Mouse (Mus musculus) gastrocnemius, postnatal 14 days (tissue): ENCODE measurements around the gene Tgif2. TPM values are rescaled to one million over a fixed set of nuclear protein-coding genes. Genes with fewer than 3 reads are reported as not detected.
"Not testable (repeated sequence)": the region's sequence is repeated elsewhere in the genome, so short reads cannot be mapped to it uniquely, and the experiment has no call there.

Experiments
- DNase-seq: peaks from one replicate; pipeline ENCODE4 v3.0.0; 2021; ENCODE audit warnings: mixed read lengths
- intact Hi-C: fragments of 180-260 bp; cut with DNase I; formaldehyde crosslinking; loops from one replicate; pipeline ENCODE4 v1.15.1; 2025; ENCODE audit warnings: low total_unique reads
- total RNA-seq, 2 experiments: library from RNA; stranded (reverse); gene quantifications; 2 replicates each; pipeline ENCODE4 v1.2.3; 2021

Gene Tgif2
- total RNA-seq, 2 experiments from 2014 or later = 2.9 to 3.1 TPM

DNA sequence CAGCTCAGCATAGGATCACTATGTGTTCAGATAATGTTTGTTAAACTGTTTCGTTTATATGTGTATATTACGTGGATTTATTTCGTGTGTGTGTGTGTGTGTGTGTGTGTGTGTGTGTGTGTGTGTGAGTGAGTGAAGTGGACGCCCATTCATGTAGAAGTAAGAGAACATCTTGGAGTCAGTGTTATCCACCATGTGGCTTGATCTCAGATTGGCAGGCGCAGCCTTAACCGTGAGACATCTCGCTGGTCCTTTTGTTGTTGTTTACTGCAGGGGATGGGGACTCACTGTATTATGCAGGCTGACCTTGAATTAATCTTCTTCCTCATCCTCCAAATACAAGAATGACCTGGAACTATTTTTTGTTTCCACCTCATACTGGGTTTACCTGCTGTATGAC is 29.7 kb downstream of the Tgif2 start:
- intact Hi-C loops = no loop called here

DNA sequence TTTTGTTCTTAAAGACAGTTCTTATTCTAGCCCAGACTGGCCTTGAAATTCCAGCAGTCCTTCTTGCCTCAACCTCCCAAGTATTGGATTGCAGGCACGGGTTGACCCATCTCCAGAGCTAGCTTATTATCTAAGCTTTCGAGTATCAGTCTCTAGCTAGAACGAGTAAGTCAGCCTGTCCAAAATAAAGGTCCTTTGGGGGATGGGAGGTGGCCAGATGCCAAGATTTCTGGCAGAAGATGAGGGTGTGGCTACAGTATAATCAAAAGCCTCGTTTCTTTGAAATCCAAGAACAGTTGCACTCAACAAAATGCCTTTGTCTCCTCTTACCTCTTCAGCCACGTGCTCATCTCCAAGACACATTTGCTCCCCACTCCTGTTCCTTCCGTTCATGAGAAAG is 30.7 kb downstream of the Tgif2 start:
- intact Hi-C loops = loop anchor here (10.0 kb wide), 1 partner anchor 224 kb away; no protein-coding TSS in a partner anchor
- DNase-seq = peak; percentile 32

More for the DNA sequence above, 29.7 kb downstream of the Tgif2 start:
- DNase-seq = no peak

DNA sequence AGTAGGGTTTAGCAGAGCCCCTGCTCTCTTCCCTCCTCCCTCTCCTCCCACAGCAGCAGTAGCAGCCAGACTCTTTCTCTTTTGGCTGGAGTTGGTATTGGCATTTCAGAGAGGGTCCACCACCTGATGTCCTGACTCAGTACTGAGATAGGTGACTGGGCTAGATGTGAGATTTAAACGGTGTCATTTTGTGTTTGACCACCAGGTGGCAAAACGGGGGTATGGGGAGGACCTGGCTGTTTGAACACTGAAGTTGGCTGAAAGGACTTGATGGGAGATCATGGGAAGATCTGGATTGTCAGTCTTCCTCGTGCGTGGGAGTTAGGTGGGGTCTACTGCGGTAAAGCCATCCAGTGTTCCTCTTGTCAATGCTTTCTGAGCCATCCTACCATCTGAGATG is 33.8 kb downstream of the Tgif2 start:
- peak; percentile 38 for DNase-seq
- intact Hi-C loops = loop anchor here (10.0 kb wide), 1 partner anchor 221 kb away; no protein-coding TSS in a partner anchor

DNA sequence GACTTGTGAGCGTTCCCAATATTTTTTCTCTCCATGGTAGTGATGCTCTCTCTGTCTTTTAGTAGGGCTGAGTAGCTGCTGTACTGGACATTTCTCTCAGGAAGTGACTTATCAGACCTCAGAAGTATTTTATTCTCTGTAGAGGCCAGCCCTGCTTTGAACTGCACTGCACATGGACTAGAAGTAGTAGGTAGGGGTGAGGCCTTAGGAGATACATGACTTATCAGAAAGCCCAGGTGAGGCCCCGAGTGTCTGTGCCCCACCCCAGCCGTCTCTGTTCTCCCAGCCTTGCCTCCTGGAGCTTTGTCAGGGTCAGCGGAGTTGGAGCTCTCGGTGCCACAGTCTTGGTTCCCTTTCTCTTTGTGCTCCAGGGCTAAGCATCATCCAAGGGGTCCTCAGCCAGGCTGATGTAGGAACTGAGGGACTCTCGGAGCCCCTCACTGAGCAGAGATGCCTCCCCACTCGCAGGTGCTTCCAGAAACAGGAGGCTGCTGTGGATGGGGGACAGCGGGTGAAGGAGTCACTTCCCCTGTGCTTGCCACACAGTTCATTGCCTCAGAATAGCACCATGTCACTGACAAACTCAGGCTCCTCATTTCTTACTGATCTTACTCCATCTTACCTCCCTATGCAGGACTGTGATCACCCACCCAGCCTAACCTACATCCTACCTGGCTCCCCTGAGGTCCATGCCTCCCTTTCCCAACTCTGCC is 34.4 kb downstream of the Tgif2 start:
- no peak for DNase-seq
- intact Hi-C loops = loop anchor here (10.0 kb wide), 1 partner anchor 221 kb away; no protein-coding TSS in a partner anchor

DNA sequence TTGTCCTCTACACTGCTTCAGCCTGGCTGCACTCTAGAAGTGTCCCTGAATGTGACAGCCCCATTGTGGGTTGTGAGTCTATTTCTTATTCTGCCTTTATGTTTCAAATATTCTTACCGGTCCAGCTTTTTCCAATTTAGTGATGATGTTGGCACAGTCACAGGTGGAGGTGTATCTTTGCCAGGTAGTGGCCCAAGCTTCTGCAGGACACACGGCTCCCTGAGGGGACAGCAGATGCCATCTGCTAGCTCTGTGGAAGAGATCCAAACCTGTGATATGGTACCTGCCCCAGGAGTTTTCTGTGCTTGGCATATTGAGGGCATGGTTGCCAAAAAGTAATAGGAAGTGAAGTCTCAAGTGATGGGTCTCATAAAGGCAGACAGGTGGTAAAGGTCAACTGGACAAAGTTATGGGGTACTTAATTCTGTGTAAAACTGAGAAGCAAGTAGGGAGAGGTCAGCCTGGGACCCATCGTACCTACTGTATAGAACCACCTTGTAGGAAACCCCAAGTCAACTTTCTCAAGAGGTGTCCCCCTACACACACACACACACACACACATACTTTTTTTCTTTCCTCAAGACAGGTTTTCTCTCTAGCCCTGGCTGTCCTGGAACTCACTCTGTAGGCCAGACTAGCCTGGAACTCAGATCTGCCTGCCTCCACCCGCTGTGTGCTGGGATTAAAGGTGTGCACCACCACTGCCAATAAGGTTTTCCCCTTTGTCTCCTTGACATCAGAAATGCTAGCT is 35.1 kb downstream of the Tgif2 start:
- no peak for DNase-seq
- intact Hi-C loops = loop anchor here (10.0 kb wide), 1 partner anchor 220 kb away; no protein-coding TSS in a partner anchor

DNA sequence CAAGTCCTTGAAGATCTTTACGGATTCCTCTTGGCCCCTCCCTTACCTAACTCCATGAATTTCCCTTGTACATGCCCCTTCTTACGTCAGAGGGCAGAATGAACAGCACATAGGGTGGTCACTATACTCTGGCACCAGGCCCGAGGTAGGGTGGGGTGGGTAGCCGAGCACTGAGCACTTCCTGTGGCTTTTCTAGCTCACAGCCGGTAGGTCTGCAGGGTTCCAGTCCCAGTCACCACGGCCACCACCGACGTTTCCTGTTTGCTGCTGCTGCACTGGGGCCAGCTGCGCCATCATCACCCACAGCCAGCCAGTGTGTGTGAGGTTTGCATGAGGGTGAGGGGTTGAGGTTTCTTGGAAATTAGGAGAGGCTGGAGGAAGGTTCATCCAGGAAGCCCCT is 37.9 kb downstream of the Tgif2 start:
- intact Hi-C loops = loop anchor here (10.0 kb wide), 1 partner anchor 217 kb away; no protein-coding TSS in a partner anchor
- no peak for DNase-seq

DNA sequence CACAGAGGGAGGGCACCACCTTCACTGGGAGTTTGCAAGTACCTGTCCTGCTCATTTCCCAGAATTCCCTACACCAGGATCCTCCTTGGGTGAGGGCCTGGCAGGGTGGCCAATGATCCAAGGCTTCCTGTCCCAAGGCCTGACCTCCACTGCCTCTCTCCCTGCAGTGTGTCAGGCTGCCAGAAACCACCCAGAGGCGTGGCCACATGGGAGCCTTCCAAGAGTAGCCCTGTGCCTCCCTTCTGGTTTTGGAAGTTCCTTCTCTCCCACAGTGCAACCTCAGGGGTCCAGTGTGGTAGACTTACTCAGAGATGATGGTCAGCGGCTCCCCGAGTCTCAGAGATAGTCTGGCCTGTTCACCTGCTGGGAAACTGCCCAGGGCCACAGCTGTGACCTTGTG is 39.7 kb downstream of the Tgif2 start:
- intact Hi-C loops = loop anchor here (10.0 kb wide), 1 partner anchor 215 kb away; no protein-coding TSS in a partner anchor
- peak; percentile 23 for DNase-seq

DNA sequence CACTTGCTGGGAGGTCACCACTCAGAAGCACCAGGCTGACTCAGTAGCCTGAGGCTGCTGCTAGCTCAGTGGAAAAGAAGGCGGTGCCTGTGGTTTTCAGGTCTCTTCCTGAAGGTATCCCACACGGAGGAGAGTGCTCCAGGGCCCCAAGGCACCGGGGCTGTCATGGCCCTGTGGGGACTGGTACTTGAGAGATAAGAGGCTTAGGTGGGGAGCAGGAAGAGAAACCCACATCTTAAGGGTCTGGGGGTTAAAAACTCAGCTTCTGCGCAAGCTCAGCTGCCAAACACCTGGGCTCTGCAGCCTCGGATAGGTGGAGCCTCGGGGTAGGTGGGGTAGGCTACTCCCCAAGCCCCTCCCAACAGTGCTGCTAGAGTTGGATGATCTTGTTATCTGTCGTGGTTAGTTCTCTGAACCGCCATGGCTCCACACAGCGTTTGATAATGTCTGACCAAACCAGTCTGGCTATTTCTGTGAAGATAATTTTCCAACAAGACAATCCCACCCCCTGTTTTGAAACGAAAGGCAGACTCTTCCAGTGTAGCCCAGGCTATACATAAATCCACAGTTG is 42.7 kb downstream of the Tgif2 start:
- intact Hi-C loops = no loop called here
- no peak for DNase-seq

DNA sequence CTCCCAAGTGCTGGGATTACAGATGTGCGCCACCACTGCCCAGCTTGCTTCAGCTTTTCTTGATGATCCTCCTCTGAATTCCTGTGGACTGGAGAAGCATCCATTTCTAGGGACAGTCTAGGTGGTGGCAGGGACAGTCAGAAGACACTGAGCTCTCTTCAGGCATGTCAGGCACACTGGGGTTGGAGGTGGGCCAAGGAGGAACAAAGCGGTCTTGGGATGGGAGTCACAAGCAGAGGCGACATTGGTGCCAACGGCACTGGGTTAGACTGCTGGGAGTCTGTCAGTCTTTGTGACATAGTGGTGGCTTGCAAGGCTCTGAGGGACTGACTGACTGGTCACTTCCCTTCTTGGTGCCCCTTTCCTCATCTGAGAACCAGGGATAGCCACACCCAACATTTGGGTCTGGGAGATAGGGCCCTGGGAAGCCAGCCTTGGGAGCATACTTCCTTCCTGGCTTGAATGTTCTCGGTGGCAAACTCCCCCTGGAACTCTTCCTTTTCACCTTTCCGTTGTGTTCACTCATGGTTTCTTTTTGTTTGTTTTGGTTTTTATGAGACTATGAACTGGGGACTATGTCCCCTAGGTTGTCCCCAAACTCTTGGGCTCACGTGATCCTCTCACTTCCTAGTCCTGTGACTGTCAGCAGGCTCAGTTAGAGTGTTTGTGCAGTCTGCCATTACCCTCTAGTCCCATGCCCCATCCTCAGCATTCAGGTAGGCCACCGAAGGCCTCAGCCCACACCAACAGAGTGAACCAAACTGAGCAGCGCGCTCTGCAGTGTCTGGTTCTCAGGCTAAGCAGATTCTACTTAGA is 44.8 kb downstream of the Tgif2 start:
- intact Hi-C loops = no loop called here
- DNase-seq = no peak

DNA sequence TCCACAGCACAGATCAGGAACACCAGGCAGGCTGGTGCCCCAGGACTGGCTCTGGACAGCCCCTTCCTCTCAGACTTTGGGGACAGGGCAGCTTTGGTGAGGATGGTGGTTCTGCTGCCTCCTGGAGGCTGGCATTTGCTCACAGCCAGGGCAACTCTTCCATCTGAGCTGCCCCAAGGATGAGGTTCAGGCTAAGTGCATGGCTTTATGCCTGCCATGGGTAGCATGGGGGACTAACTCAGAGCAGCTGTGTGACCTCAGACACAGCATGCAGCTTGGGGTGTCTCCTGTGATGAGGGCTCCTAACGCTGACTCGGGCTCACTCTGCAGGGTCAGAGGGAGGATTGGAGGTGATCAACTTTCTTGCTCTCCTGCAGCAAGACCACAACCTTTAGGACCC is 45.9 kb downstream of the Tgif2 start:
- intact Hi-C loops, DNase-seq: not testable (repeated sequence)

DNA sequence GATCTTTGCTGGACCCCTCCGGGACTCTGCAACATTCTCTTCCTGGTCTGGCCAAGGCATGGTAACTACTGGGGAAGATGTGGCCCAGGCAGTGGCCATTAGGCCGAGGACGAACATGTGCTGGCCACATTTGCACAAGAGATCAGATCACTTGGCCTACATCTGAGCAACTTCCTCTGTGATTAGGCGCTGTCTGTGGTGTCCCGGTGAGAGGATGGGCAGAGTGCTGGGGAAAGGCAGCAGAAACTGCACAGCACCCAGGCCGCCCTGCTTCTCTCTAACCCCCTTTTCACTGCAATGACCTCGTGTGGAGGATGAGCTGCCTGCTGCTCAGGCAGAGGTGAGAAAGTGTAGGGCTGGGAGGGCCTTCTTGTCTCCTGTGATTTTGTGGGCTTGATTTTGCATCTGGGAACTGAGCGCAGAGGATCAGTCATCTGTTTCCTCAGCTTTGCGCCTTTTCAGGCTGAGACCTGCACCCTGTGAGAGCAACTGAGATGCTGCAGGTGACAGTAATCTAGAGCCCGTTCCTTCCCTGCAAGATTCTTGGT is 46.4 kb downstream of the Tgif2 start:
- no peak for DNase-seq
- intact Hi-C loops = no loop called here

DNA sequence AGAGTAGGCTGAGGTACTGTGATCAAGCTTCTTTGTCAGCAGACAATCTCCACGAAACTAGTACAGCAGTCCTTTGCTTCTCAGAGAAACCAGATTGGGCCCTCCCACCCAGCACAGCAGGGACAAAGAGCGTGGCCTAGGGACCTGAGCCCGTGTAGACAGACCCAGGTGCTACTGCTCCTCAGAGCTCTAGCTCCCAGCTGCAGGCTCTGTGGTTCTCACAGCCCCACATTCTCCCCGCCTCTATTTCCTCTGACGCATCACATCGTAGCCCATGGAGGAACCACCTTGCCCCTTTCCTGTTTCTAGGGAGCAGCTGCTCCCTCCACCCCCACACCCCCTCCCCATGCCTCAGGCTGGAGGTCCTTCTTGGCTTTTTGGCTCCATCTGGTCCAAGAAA is 47.2 kb downstream of the Tgif2 start, which contains the start of gene Sla2:
Gene Sla2 (minus strand): TSS at position 176 of the 400 bp plus-strand sequence.
- DNase-seq = no peak
- intact Hi-C loops = no loop called here

DNA sequence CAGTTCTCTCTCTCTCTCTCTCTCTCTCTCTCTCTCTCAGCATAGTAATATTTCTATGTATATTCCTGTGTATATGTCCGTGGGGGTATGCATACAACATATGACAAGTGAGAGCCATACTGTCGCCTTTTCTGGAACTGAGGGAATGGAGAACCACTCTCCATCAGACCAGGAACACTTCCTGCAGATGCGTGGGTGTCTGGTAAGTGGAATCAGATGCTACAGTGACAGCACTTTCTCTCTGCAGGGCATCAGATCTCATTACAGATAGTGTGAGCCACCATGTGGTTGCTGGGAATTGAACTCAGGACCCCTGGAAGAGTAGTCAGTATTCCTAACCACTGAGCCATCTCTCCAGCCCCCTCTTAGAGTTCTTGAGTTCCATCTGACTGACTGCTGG is 48.7 kb downstream of the Tgif2 start:
- intact Hi-C loops = no loop called here
- no peak for DNase-seq

DNA sequence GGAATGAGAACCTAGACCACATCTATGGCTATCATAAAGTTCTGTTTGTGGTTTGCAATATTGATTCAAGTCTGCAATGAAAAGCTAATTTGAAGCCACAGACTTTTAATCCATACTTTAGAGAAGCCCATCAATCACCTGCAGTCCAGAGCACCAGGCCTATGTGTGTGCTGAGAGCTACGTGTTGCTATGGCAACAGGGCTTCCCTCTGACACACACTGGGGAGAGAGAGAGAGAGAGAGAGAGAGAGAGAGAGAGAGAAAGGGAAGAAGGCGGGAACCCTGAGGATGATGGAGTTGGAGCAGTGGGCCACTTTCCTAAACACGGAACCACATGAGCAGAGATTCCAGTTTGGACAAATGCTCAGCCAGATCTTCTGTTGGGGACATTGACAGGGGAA is 52.4 kb downstream of the Tgif2 start:
- intact Hi-C loops = no loop called here
- no peak for DNase-seq

DNA sequence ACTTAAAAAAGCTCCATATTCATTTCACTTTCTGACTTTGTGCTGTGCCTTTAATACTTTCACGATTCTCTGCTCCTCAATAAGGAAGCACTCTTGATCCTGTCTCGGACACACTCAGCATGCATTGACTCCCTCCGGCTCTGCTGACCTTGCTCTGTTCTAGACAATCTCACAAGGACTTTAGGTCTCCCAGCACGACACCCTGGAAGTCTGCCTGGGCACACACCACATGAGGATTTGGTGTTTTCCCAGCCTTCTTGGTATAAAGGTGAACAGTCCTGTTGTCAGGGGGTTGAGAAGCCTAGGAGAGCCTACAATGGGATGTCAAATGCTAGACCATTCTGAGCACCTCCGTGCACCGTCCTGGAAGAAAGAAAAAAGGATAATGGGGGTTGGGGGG is 53.0 kb downstream of the Tgif2 start:
- intact Hi-C loops = no loop called here
- no peak for DNase-seq

DNA sequence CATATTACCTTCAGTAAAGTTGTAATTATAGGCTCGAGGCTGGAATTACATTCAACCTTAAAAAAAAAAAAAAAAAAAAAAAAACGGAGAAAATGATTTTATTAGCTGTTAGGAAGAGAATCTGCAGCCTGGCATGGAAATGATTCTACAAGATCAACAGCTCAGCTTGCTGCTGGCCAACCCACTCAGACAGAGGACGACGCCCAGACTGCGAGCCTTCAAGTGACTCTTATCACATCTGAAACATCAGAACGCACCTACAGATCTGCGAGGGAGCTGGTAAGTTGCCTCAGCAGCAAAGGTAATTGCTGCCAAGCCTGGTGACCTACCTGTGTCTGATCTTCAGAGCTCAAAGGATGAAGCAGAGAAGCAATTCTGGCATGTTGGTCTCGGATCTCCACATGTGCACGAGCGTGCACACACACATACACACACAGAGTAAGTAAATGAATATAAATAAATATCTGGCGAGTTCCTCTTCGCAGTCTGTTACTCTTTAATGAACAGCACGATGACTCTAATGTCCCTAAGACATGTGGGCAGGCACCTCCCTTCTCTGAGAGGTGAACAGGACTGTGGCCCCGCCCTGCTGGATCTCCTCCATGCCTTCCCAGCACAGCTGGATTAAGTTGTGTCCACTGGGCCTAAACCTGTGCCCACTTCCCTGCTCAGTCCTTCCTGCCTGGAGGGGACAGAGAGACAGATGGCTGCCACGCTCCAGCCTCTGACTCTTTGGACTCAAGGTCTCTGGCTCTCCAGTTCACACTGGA is 54.9 kb downstream of the Tgif2 start:
- intact Hi-C loops = no loop called here
- DNase-seq = no peak

DNA sequence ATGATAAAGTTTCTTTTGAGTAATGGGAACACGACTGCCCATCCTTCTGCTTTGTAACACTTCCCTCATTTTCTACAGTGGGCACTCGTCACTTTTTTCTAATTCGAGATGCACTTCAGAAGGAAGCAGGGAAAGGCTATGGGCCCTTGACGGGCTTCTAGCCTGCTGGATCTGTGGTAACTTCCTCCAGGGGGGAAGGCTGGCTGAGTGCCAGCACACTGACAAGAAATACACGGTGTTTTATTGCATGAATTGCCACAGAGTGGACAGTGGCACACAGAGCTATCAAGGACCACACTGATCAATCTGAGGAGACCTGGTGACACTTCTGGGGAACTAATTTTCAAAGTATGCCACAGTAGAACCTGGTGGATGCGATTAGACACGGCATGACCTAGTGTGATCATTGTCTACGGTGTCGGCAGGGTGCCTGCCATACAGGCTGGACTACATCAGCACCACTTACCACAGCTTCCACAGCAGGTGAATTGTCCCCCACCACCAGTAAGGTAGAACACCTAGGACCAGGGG is 56.6 kb downstream of the Tgif2 start:
- intact Hi-C loops = no loop called here
- no peak for DNase-seq

DNA sequence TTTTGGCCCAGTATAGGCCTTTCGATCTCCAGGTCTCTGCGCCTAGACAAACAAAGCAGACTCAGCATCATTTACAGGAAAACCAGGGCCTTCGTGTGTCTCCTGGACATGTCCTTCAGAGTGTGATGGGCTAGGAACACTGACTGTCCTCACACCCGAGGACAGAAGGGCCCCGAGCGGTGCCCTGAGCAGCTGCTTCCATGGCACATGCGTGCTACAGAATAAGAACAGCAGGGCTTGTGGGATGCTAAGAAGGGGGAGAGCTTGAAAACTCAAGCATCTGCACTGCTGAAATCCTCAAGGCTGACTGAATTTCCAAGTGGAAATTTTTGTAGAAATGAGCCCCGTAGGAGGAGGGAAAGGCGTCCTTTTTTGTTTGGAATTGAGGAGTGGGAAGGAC is 57.2 kb downstream of the Tgif2 start:
- no peak for DNase-seq
- intact Hi-C loops = no loop called here
